Mouse (Mus musculus): ENCODE results near the gene Slc1a7.

DNA sequence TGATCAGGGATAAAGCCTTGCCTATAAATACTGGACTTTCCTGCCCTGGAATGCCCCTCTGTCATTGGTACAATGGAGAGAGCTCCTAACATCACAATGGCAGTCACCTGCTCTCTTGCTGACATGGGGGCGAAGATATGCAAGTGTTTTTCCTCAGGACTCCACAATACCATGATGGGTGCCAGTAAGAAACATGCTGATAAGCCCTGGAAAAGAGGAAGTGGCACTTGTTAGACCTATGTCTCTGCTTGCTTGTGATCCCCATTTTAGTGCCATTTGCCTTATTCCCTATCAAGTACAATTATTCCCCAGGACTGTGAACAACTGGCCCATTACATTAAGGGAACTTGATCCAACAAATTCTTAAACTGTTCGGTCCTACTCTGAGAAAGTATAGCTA is 39.4 kb upstream of the Slc1a7 start:
- TF ChIP-seq ZNF384 (IDR thresholded peaks at IDR 0.05; ENCODE audit: low read depth, low read length) (no peak), MAFK (IDR thresholded peaks at IDR 0.05; ENCODE audit: insufficient read depth, low read depth, low read length) (no peak)
